Mouse (Mus musculus) ES-Bruce4 (cell line): Measurements from ENCODE around the gene Fam120b.

Source experiments
- CTCF ChIP-seq: IDR thresholded peaks from one replicate; pipeline ENCODE4 v1.8.1; 2011; ENCODE audit warnings: low read depth, low read length
- POLR2A ChIP-seq: IDR thresholded peaks from one replicate; pipeline ENCODE4 v1.8.1; 2011; ENCODE audit warnings: low read length; ENCODE audit not compliant: insufficient read depth

GRCm38 (mm10) chr17:15455203-15455602, 59.2 kb downstream of the Fam120b start:
- TF ChIP-seq CTCF: no peak
- TF ChIP-seq POLR2A: no peak
